Mouse (Mus musculus) thymus, postnatal 4 days (tissue): ENCODE data around the gene Sec14l1.
"Not testable (repeated sequence)": the region's sequence is repeated elsewhere in the genome, so short reads cannot be mapped to it uniquely, and the experiment has no call there.

Experiments used
- DNase-seq: peaks from one replicate; pipeline ENCODE4 v3.0.0; 2021

Gene Sec14l1

GRCm38 (mm10) chr11:117114592-117115345 lies at the start of gene Sec14l1:
TSS of gene Sec14l1 (plus strand) at chr11:117115168.
- peak; percentile 100 for DNase-seq

DNA sequence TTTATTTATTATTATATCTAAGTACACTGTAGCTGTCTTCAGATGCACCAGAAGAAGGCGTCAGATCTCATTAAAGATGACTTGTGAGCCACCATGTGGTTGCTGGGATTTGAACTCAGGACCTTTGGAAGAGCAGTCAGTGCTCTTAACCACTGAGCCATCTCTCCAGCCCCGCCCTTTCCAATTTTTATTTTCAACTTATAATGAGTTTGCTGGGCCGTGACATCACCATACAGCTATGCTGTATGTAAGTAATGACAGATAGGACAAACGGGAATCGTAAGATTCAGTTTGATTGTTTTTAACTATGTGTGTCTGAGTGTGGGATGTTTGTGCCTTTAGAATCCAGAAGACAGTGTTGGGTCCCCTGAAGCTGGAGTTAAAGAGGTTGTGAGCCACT lies 49.4 kb upstream of the Sec14l1 start:
- DNase-seq, result not testable (repeated sequence)

- no peak for DNase-seq
These were observed 48.2 kb upstream of the Sec14l1 start for GRCm38 (mm10) chr11:117066738-117067137.

DNA sequence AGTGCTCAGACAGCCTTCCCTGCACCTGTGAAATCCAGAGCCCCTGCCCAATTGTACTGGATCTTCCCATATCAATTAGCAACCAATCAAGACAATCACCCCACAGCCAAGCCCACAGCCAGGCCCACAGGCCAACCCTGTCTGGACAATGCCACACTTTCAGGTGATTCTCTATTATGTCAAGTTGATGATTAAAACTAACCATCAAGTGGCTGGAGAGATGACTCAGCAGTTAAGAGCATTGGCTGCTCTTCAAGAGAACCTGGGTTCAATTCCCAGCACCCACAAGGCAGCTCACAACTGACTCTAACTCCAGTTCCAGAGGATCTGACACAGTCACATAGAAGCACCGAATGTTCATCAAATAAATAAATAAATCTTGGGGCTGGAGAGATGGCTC lies 46.6 kb upstream of the Sec14l1 start:
- no peak for DNase-seq

DNA sequence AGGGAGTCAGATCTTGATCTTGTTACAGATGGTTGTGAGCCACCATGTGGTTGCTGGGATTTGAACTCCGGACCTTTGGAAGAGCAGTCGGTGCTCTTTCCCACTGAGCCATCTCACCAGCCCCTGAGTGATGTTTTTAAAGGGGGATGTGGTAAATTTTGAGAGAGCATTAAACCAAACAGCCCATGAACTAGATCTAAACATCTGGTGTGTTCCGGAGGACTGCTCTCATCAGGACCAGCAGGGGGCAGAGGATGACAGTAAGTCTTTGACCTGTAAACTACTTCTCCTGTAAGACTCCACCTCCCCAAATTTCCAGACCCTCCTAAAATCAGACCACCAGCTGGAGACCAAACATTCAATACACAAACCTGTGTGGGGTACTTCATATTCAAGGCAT lies 45.9 kb upstream of the Sec14l1 start:
- peak; percentile 62 for DNase-seq

- peak; percentile 56 for DNase-seq
These were observed 44.3 kb upstream of the Sec14l1 start for GRCm38 (mm10) chr11:117070711-117071110.

DNA sequence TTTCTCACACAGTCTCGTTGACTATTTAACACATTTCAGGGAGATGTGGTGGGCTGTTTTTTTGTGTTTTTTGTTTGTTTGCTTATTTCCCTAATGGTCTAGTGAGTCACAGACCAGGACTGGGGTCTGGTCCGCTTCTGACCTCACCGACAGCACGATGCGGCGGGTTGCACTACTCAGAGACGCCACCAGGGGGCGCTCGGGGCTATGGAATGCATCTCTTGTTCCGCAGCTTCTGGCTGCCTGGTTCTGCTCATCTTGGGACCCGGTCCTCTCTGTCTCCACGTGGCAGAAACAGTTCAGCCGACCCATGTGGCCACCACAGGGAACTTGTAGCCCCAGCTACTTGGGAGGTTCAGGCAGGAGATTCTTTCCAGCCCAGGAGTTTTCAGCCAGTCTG lies 42.8 kb upstream of the Sec14l1 start:
- DNase-seq, result peak; percentile 90

DNA sequence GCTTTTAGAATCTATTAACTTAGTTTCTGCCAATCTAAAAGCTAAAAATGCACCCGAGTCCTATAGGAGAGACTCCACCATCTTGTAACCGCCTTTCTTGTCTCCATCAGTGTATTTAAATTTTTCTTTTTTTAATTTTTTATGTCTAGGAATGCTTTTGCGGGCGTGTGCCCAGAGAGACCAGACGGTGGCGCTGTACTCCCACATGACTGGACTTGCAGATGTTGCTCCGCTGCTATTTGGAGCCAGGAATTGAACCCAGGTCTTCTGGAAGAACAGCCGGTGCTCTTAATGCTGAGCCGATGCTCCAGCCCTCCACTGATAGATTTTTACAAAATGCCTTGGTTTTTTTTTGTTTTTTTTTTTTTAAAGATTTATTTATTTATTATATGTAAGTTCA lies 41.5 kb upstream of the Sec14l1 start:
- no peak for DNase-seq

DNA sequence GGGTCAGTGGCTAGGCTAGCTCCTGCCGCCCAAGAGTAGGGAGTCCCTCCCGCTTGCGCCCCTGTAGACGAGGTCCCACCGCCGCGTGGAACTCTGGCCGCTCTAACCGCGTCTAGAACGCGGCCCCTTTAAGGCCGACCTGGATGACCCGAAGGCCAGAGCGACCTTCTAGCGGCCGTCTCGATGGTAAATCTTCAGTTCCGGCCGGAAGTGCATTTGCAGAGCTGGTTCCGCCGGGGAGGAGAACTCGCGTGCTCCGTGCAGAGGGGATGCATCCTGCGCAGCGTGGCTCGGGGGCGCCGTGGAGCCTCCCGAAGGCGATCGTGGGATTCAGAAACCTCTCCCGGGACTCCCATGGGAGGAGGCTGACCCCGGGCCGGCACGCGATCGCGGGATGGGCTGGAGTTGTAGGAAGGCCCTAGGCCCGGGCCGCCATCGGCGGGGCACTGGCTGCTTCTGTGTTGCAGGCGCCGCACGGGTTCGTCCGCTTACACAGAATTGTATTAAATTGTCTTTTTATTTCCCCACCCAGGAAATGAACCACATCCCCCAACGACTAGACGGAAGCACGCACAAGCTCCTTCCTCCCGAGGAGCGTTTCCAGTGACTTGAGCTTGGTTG lies 38.3 kb upstream of the Sec14l1 start:
- peak; percentile 85 for DNase-seq

GRCm38 (mm10) chr11:117077227-117077626 lies 37.7 kb upstream of the Sec14l1 start:
- DNase-seq, result no peak

GRCm38 (mm10) chr11:117077902-117078301 lies 37.1 kb upstream of the Sec14l1 start:
- no peak for DNase-seq

GRCm38 (mm10) chr11:117078637-117079240 lies 36.2 kb upstream of the Sec14l1 start:
- DNase-seq, result no peak

DNA sequence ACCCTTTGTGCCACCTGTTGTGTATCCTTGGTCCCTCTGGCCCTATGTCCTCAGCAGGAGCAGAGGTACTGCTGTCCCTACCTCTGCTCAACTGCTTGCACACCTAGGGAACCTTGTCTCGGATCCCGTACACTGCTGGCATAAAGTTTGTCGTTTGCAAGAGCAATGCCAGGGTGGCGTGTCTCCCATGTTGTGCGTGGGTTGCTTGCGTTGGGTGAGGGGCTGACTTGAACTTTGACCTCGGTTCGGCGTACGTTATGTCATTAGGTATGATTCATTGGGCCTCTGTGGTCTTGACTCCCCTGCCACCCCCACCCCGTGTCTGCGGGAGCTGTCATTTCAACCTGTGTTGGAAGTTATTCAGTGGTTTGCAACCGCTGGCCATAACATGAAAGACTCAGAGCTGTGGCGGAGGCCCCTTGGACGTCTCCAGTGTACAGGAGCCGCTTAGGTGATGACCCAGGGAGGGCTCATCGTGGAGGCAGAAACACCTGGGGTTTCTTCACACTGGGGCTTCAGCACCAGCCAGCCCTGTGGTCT lies 35.2 kb upstream of the Sec14l1 start:
- no peak for DNase-seq

GRCm38 (mm10) chr11:117080209-117080608 lies 34.8 kb upstream of the Sec14l1 start:
- DNase-seq, result no peak

GRCm38 (mm10) chr11:117081165-117082064 lies 33.6 kb upstream of the Sec14l1 start:
- DNase-seq, result peak; percentile 70

DNA sequence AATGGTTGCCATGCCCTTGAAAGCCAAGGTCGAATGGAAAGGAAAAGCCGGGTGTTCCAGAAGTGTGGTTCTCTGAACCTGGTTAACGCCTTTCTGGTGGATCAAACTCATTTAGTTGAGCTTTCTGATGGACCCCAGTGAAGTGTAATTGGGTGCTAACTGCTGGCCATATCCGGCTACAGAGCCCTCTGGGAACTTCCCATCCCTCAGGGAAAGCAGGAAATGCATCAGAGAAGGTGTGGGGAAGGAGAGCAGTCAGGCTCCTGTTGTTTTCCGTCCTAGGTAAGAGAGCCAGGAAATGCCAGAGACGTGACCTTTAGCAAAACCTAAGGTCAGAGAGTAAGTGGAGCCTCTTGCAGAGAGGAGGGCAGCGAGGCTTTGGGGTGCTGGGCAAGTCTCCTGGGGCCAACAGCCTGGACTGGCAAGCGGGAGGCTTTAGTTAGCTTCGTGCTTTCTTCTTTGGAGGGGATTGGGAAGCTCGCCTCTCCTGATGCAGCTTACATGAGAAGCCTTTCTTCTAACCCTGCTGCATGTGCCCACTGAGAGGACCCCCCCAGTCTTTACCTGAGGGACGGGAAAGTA lies 32.5 kb upstream of the Sec14l1 start:
- no peak for DNase-seq

DNA sequence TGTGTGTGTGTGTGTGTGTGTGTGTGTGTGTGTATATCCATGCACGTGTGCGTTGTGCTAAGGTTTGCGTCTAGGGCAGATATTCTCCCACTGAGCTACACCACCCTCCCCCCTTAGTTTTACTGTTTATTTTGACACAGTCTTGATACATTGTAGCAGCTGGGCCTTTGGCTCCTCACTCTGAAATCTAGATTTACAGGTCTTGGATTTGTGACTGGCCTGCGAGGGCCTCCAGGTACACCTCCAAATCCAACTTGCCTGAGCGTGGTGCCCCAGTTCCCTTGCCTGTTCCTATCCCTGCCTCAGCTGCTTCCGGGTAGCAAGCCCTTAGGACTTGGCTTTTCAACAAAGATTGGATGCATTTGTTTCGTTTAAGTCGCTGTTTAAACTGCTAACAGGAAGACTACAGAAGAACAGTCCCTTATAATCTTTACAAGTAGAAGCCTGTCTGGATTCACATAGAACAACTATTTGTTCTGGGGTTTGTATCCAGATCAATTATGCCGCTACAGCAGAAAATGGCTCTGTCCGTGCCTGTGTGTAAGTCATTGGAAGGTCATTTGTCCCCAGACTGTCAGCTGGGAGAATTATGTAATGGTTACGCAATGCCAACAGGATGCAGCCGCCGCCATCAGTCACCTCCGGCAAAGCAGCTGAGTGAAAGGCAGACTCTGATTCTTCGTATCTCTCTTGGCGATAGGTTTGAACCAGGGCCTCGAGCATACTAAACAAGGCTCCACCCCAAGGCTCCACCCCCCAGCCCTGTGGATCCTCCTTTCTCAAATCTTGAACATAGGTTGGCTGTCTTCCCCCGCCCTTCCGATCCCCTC lies 31.7 kb upstream of the Sec14l1 start:
- DNase-seq, result no peak

DNA sequence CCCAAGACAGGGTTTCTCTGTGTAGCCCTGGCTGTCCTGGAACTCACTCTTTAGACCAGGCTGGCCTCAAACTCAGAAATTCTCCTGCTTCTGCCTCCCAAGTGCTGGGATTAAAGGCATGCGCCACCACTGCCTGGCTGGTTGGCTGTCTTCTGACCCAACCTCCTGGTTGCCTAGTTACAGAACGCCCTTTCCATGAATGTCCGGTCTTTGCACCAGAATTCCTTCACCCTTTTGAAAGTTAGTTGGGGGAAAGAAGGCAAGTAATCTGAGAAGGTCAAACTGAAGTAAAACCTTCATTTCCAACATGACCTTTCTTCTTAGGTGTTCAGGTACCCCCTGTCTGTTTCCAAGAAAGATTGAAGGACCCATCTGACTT lies 31.1 kb upstream of the Sec14l1 start:
- DNase-seq, result not testable (repeated sequence)

GRCm38 (mm10) chr11:117086215-117086614 lies 28.8 kb upstream of the Sec14l1 start:
- DNase-seq, result no peak

DNA sequence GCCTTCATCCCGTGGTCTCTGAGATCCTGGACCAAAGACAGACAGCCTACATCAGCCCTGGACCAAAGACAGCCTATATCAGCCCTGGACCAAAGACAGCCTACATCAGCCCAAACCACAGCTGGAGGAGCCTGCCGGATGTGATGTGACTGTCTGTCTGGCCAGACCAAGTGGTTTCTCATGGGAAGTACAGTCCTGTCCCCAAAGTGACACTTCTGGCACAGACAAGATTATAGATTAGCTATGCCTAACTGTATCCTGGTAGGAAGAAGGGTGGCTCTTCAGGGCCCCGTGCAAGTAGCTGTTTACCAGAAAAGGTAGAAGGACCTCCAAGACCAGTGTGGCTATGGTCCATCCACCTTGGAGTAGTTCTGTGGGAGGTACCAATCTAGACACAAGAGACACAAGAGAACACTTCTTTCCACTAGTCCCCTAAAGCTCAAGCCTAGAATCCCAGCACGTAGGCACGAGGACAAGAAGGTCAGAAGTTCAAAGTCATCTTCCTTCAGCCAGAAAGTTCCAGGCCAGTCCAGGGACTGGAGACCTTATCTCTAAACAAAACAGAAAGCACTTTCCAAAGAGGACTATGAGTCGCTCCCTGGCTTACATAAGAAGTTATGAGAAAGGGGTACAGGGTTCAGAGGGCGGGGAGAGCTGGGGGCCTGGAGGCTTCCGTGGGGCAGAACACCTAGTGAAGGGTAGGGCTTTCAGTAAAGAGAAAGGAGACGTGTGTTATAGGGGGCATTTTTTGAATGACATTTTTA lies 27.8 kb upstream of the Sec14l1 start:
- no peak for DNase-seq
